Mouse (Mus musculus): ENCODE measurements around the gene Mmp14. TPM values are rescaled to one million over a fixed set of nuclear protein-coding genes. Genes with fewer than 3 reads are reported as not detected.

The Mmp14 gene
- polyA plus RNA-seq, 1 experiment from 2014 or later: 115 TPM

- Histone ChIP-seq H3K4me2 (ENCODE audit: low read length) (no peak overlapping the region), H3K4me1 (ENCODE audit: control insufficient read depth in 2 of 2, insufficient read depth in 2 of 2, low read length in 2 of 2) (peaks cover 0 to 6% of the 10 kb centered on the region in 2 experiments; a peak in 1 of 4 replicates), H3K27me3 (ENCODE audit: control insufficient read depth, insufficient read depth, low read length) (no peaks in the 10 kb centered on the region), H3K9ac (ENCODE audit: low read length) (no peak overlapping the region), H3K9me3 (ENCODE audit: control insufficient read depth, low read length) (no peaks in the 10 kb centered on the region), H3K27ac (replicated peaks in 1 of 2; ENCODE audit: control insufficient read depth in 1 of 2, insufficient read depth in 1 of 2, low read depth in 2 of 2, low read length in 2 of 2) (no peak overlapping the region), H3K4me3 (ENCODE audit: control insufficient read depth in 1 of 2, insufficient read depth in 1 of 2, low read depth in 1 of 2, low read length in 2 of 2) (no peak overlapping the region), H3K36me3 (ENCODE audit: control insufficient read depth, insufficient read depth, low read length) (no peaks in the 10 kb centered on the region)
- WGBS: 83% methylated on average over 9 of the region's 9 CpGs
- no peak for ATAC-seq (ENCODE audit: insufficient number of reproducible peaks, insufficient read depth, low FRiP score, low read depth)
Measured at GRCm38 (mm10) chr14:54453566-54453965, 22.2 kb downstream of the Mmp14 start.

- no peak overlapping the region for H3K9ac ChIP-seq (ENCODE audit: low read length)
- ATAC-seq (ENCODE audit: insufficient number of reproducible peaks, insufficient read depth, low FRiP score, low read depth): no peak
- H3K27ac ChIP-seq (replicated peaks in 1 of 2; ENCODE audit: control insufficient read depth in 1 of 2, insufficient read depth in 1 of 2, low read depth in 2 of 2, low read length in 2 of 2): no peak overlapping the region
- H3K36me3 ChIP-seq (ENCODE audit: control insufficient read depth, insufficient read depth, low read length): no peaks in the 10 kb centered on the region
- no peak overlapping the region for H3K4me2 ChIP-seq (ENCODE audit: low read length)
- 68% methylated on average over 11 of the region's 11 CpGs for WGBS
- H3K27me3 ChIP-seq (ENCODE audit: control insufficient read depth, insufficient read depth, low read length): no peaks in the 10 kb centered on the region
- no peak overlapping the region for H3K4me3 ChIP-seq (ENCODE audit: control insufficient read depth in 1 of 2, insufficient read depth in 1 of 2, low read depth in 1 of 2, low read length in 2 of 2)
- H3K9me3 ChIP-seq (ENCODE audit: control insufficient read depth, low read length): no peaks in the 10 kb centered on the region
- no peaks in the 10 kb centered on the region; a peak in 1 of 4 replicates for H3K4me1 ChIP-seq (ENCODE audit: control insufficient read depth in 2 of 2, insufficient read depth in 2 of 2, low read length in 2 of 2)
Measured at GRCm38 (mm10) chr14:54454669-54455528, 23.5 kb downstream of the Mmp14 start.

DNA sequence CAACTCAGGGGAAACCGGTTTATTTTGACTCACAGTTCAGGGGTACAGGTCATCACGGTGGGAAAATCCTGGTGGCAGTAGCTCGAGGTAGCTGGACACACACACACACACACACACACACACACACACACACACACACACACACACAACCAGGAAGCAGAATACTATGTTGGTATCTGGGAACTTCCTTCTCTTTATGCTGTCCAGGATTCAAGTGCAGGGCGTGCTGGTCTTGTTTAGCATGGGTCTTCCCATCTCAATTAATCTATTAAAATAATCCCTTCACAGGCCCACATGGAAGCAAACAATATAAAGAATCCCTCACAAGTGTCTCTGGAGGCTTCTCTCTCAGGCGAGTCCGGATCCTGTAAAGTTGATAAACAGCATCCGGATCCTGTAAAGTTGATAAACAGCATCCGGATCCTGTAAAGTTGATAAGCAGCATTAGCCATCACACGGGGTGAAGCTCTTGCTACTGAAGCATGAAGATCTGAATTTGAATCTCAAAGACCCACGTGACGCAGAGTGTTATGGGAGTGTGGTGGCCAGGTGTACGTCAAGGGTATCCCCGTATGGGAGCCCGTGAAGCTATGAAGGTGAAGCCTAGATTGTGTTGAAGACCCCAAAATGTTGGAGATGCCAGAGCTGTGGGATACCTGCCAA lies 26.6 kb downstream of the Mmp14 start:
- Histone ChIP-seq H3K4me3 (ENCODE audit: control insufficient read depth in 1 of 2, insufficient read depth in 1 of 2, low read depth in 1 of 2, low read length in 2 of 2) (no peak overlapping the region), H3K27ac (replicated peaks in 1 of 2; ENCODE audit: control insufficient read depth in 1 of 2, insufficient read depth in 1 of 2, low read depth in 2 of 2, low read length in 2 of 2) (no peak overlapping the region), H3K4me1 (ENCODE audit: control insufficient read depth in 2 of 2, insufficient read depth in 2 of 2, low read length in 2 of 2) (no peaks in the 10 kb centered on the region; a peak in 1 of 4 replicates), H3K27me3 (ENCODE audit: control insufficient read depth, insufficient read depth, low read length) (no peaks in the 10 kb centered on the region), H3K4me2 (ENCODE audit: low read length) (no peak overlapping the region), H3K9ac (ENCODE audit: low read length) (no peak overlapping the region), H3K9me3 (ENCODE audit: control insufficient read depth, low read length) (no peaks in the 10 kb centered on the region), H3K36me3 (ENCODE audit: control insufficient read depth, insufficient read depth, low read length) (no peaks in the 10 kb centered on the region)
- ATAC-seq (ENCODE audit: insufficient number of reproducible peaks, insufficient read depth, low FRiP score, low read depth): no peak
- WGBS: 70% methylated on average over 14 of the region's 14 CpGs

GRCm38 (mm10) chr14:54462146-54462545 lies 30.7 kb downstream of the Mmp14 start:
- H3K4me2 ChIP-seq (ENCODE audit: low read length): no peak overlapping the region
- no peak overlapping the region for H3K4me3 ChIP-seq (ENCODE audit: control insufficient read depth in 1 of 2, insufficient read depth in 1 of 2, low read depth in 1 of 2, low read length in 2 of 2)
- ATAC-seq (ENCODE audit: insufficient number of reproducible peaks, insufficient read depth, low FRiP score, low read depth): no peak
- H3K27me3 ChIP-seq (ENCODE audit: control insufficient read depth, insufficient read depth, low read length): no peaks in the 10 kb centered on the region
- H3K27ac ChIP-seq (replicated peaks in 1 of 2; ENCODE audit: control insufficient read depth in 1 of 2, insufficient read depth in 1 of 2, low read depth in 2 of 2, low read length in 2 of 2): no peak overlapping the region
- peaks cover 16% of the 10 kb centered on the region for H3K36me3 ChIP-seq (ENCODE audit: control insufficient read depth, insufficient read depth, low read length)
- 77% methylated on average over 4 of the region's 4 CpGs for WGBS
- H3K9ac ChIP-seq (ENCODE audit: low read length): no peak overlapping the region
- H3K4me1 ChIP-seq (ENCODE audit: control insufficient read depth in 2 of 2, insufficient read depth in 2 of 2, low read length in 2 of 2): peaks cover 2 to 4% of the 10 kb centered on the region in 2 experiments; a peak in 1 of 4 replicates
- no peaks in the 10 kb centered on the region for H3K9me3 ChIP-seq (ENCODE audit: control insufficient read depth, low read length)

GRCm38 (mm10) chr14:54463108-54463958 lies 31.9 kb downstream of the Mmp14 start:
- Histone ChIP-seq H3K9ac (ENCODE audit: low read length) (peak overlapping the region; percentile 92), H3K9me3 (ENCODE audit: control insufficient read depth, low read length) (no peaks in the 10 kb centered on the region), H3K27me3 (ENCODE audit: control insufficient read depth, insufficient read depth, low read length) (no peaks in the 10 kb centered on the region), H3K4me2 (ENCODE audit: low read length) (peak overlapping the region; percentile 84), H3K36me3 (ENCODE audit: control insufficient read depth, insufficient read depth, low read length) (peaks cover 28% of the 10 kb centered on the region), H3K4me3 (ENCODE audit: control insufficient read depth in 1 of 2, insufficient read depth in 1 of 2, low read depth in 1 of 2, low read length in 2 of 2) (peak overlapping the region; percentile 91 to 96), H3K4me1 (ENCODE audit: control insufficient read depth in 2 of 2, insufficient read depth in 2 of 2, low read length in 2 of 2) (peaks cover 2 to 4% of the 10 kb centered on the region in 2 experiments; a peak in 1 of 4 replicates), H3K27ac (replicated peaks in 1 of 2; ENCODE audit: control insufficient read depth in 1 of 2, insufficient read depth in 1 of 2, low read depth in 2 of 2, low read length in 2 of 2) (peak overlapping the region; percentile 69 to 83; a peak in 3 of 4 replicates)
- ATAC-seq (ENCODE audit: insufficient number of reproducible peaks, insufficient read depth, low FRiP score, low read depth): no peak
- 15% methylated on average over 12 of the region's 12 CpGs for WGBS

DNA sequence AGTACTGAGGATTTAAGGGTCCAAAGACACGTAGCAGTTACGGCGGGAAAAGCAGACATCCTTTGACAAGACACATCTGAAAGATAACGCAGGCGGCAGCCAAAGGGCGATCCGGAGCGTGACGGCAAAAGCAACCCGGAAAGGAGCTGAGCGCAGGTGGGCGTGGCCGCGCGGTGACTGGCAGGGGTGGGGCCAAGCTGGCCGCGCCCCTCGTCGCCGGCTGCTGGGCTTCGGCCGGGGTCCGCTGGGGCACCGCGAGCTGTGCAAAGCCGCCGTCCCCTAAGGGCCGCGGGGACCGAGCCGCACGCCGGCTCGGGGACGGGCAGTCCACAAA lies 32.5 kb downstream of the Mmp14 start, which contains the start of gene Lrp10:
Gene Lrp10, plus strand, starts transcription at position 179 of the 334 bp plus-strand sequence.
- under 1% methylated on average over 35 of the region's 35 CpGs for WGBS
- Histone ChIP-seq H3K4me2 (ENCODE audit: low read length) (peak within 1 kb of the TSS; percentile 84), H3K9me3 (ENCODE audit: control insufficient read depth, low read length) (no peaks in the 10 kb centered on the region), H3K9ac (ENCODE audit: low read length) (peak within 1 kb of the TSS; percentile 92), H3K36me3 (ENCODE audit: control insufficient read depth, insufficient read depth, low read length) (peaks cover 34% of the 10 kb centered on the region), H3K4me1 (ENCODE audit: control insufficient read depth in 2 of 2, insufficient read depth in 2 of 2, low read length in 2 of 2) (peaks cover 2 to 4% of the 10 kb centered on the region in 2 experiments; a peak in 1 of 4 replicates), H3K4me3 (ENCODE audit: control insufficient read depth in 1 of 2, insufficient read depth in 1 of 2, low read depth in 1 of 2, low read length in 2 of 2) (peak within 1 kb of the TSS; percentile 91 to 96), H3K27me3 (ENCODE audit: control insufficient read depth, insufficient read depth, low read length) (no peaks in the 10 kb centered on the region), H3K27ac (replicated peaks in 1 of 2; ENCODE audit: control insufficient read depth in 1 of 2, insufficient read depth in 1 of 2, low read depth in 2 of 2, low read length in 2 of 2) (peak within 1 kb of the TSS; percentile 69 to 83)
- peak; percentile 85 for ATAC-seq (ENCODE audit: insufficient number of reproducible peaks, insufficient read depth, low FRiP score, low read depth)

Data from heart, embryonic 14.5 days (tissue).